In genomic region chr8:106718091-106718500, GRCm38 (mm10) we compare ENCODE assay signal across 8 mouse cellular contexts. TPM values are rescaled to one million over a fixed set of nuclear protein-coding genes. Genes with fewer than 3 reads are reported as not detected.
DNase-seq lines count a peak whose midpoint lies in the region; ATAC-seq lines count a peak whose summit lies in the region.

No protein-coding gene starts in this region.

- H3K36me3 ChIP-seq in intestine, embryonic 16.5 days (ENCODE audit: control insufficient read depth, insufficient read depth, low read length): no peaks in the 10 kb centered on the region
- no peaks in the 10 kb centered on the region for H3K36me3 ChIP-seq in midbrain, embryonic 14.5 days (ENCODE audit: control insufficient read depth, insufficient read depth, low read length)

- H3K4me2 ChIP-seq in intestine, embryonic 16.5 days (ENCODE audit: low read depth, low read length): 0 out of 2 replicates have a peak overlapping the region, but pooled peaks have one; percentile 26
- peak overlapping the region; percentile 40 for H3K4me2 ChIP-seq in midbrain, embryonic 14.5 days (ENCODE audit: low read length)

- intact Hi-C loops in gastrocnemius, postnatal 36 days (cut with DNase I): loop anchor here (5.0 kb wide), 1 partner anchor 154 kb away; the partner anchor contains the start of gene Has3
- intact Hi-C loops in left cerebral cortex, postnatal 25 days (cut with DNase I): loop anchor here (1.0 to 5.0 kb wide), 2 partner anchors 154 to 169 kb away; partner anchors contain the start of gene Has3

- H3K9me3 ChIP-seq in intestine, embryonic 16.5 days (ENCODE audit: control insufficient read depth, low read length): no peaks in the 10 kb centered on the region
- H3K9me3 ChIP-seq in midbrain, embryonic 14.5 days (ENCODE audit: control insufficient read depth, low read length): no peaks in the 10 kb centered on the region

- peak overlapping the region; percentile 38 for H3K9ac ChIP-seq in intestine, embryonic 16.5 days (ENCODE audit: low read depth, low read length)
- H3K9ac ChIP-seq in midbrain, embryonic 14.5 days (replicated peaks; ENCODE audit: low read length): no peak overlapping the region

- H3K27ac ChIP-seq in intestine, embryonic 16.5 days (ENCODE audit: low read length): no peak overlapping the region
- 0 out of 2 replicates have a peak overlapping the region, but pooled peaks have one; percentile 33 for H3K27ac ChIP-seq in midbrain, embryonic 14.5 days (replicated peaks; ENCODE audit: low read depth, low read length)

- ATAC-seq in intestine, embryonic 16.5 days: peak; percentile 89
- no peak for ATAC-seq in midbrain, embryonic 14.5 days (ENCODE audit: low FRiP score, low TSS enrichment)
- no peak for ATAC-seq in activated CD4-positive, CD25-positive, alpha-beta regulatory T cell, adult 4 months

- 17% methylated on average over 17 of the region's 17 CpGs for WGBS in intestine, embryonic 16.5 days
- WGBS in midbrain, embryonic 14.5 days: 21% methylated on average over 17 of the region's 17 CpGs

- H3K4me1 ChIP-seq in intestine, embryonic 16.5 days (ENCODE audit: control insufficient read depth, insufficient read depth, low read length): peaks cover 6% of the 10 kb centered on the region
- no peaks in the 10 kb centered on the region for H3K4me1 ChIP-seq in midbrain, embryonic 14.5 days (ENCODE audit: control insufficient read depth, insufficient read depth, low read length)

- no peaks in the 10 kb centered on the region for H3K27me3 ChIP-seq in intestine, embryonic 16.5 days (replicated peaks; ENCODE audit: control insufficient read depth, insufficient read depth, low read length)
- no peaks in the 10 kb centered on the region for H3K27me3 ChIP-seq in midbrain, embryonic 14.5 days (ENCODE audit: control insufficient read depth, insufficient read depth, low read length)

- DNase-seq in adrenal gland, adult 18-20 months (ENCODE audit: low spot score in 2 of 2): peak; percentile 75 to 80
- peak; percentile 87 for DNase-seq in embryo, embryonic 10.5 days (ENCODE audit: low spot score)
- DNase-seq in gastrocnemius, postnatal 36 days: peak; percentile 72 to 75
- DNase-seq in left cerebral cortex, postnatal 25 days (ENCODE audit: low spot score in 2 of 2): peak; percentile 76 to 90
- DNase-seq in midbrain, embryonic 14.5 days: peak; percentile 92
- peak; percentile 27 to 66 for DNase-seq in spleen, adult 18-20 months

- no peak overlapping the region for H3K4me3 ChIP-seq in intestine, embryonic 16.5 days (ENCODE audit: low read length)
- no peak overlapping the region for H3K4me3 ChIP-seq in midbrain, embryonic 14.5 days (replicated peaks; ENCODE audit: low read depth, low read length)

RNA-seq across cellular contexts. Expression of gene Tango6, which starts 35.2 kb away (rescaled TPM):
- total RNA-seq in adrenal gland, adult 18-20 months (2021): 1 to 10 TPM; 7.1 to 8.4 TPM
- total RNA-seq in gastrocnemius, postnatal 36 days (2021): 10 to 100 TPM; 10.2 to 11.5 TPM
- polyA plus RNA-seq in intestine, embryonic 16.5 days (2015; fragmentation: Nextera tagmentation; extraction: Ambion mirVana): 7.2 and 7.4 TPM in 2 replicates
- total RNA-seq in left cerebral cortex, postnatal 25 days (2021): 1 to 10 TPM; 5.7 to 7.0 TPM
- polyA plus RNA-seq in midbrain, embryonic 14.5 days (2014; fragmentation: Nextera tagmentation; extraction: Ambion mirVana): 3.7 and 5.6 TPM in 2 replicates
- polyA plus RNA-seq in activated CD4-positive, CD25-positive, alpha-beta regulatory T cell, adult 4 months (2017; shearing (Covaris generic)): 1 to 10 TPM; 5.7 to 6.3 TPM
